Mouse (Mus musculus) R1 (cell line): Measurements from ENCODE around the gene Psmb5.
A peak's percentile ranks its signal among the peaks of the same experiment; 100 is the strongest.

ENCODE experiments used
- DNase-seq: peaks from one replicate; pipeline ENCODE4 v3.0.0-alpha.2; 2018; ENCODE audit warnings: low read depth, low spot score

Gene Psmb5

GRCm38 (mm10) chr14:54617897-54618365, at the start of gene Psmb5:
Psmb5 (minus strand) TSS chr14:54618022.
- DNase-seq = peak; percentile 95

GRCm38 (mm10) chr14:54664477-54665222, 46.8 kb upstream of the Psmb5 start:
- DNase-seq = no peak

- DNase-seq = peak; percentile 66
These were observed 42.2 kb upstream of the Psmb5 start for GRCm38 (mm10) chr14:54660009-54660408.

GRCm38 (mm10) chr14:54653496-54653895, 35.7 kb upstream of the Psmb5 start:
- peak; percentile 93 for DNase-seq

- DNase-seq = peak; percentile 33
These were observed 35.0 kb upstream of the Psmb5 start for GRCm38 (mm10) chr14:54652787-54653186.

GRCm38 (mm10) chr14:54651556-54651955, 33.7 kb upstream of the Psmb5 start:
- DNase-seq = peak; percentile 18

GRCm38 (mm10) chr14:54650621-54651454, 33.0 kb upstream of the Psmb5 start:
- peak; percentile 96 for DNase-seq

GRCm38 (mm10) chr14:54647900-54648299, 30.1 kb upstream of the Psmb5 start:
- DNase-seq = no peak

- DNase-seq = no peak
These were observed 29.2 kb upstream of the Psmb5 start for GRCm38 (mm10) chr14:54646898-54647636.

- DNase-seq = no peak
These were observed 28.6 kb upstream of the Psmb5 start for GRCm38 (mm10) chr14:54646455-54646854.

- peak; percentile 39 for DNase-seq
These were observed 26.5 kb upstream of the Psmb5 start for GRCm38 (mm10) chr14:54644294-54644693.

- no peak for DNase-seq
These were observed 25.2 kb upstream of the Psmb5 start for GRCm38 (mm10) chr14:54643011-54643410.

GRCm38 (mm10) chr14:54642224-54642944, 24.6 kb upstream of the Psmb5 start:
- no peak for DNase-seq

- peak; percentile 89 for DNase-seq
These were observed 23.6 kb upstream of the Psmb5 start, which contains the start of gene Cdh24 for GRCm38 (mm10) chr14:54641305-54641969. Cdh24 (minus strand) TSS chr14:54641364.

GRCm38 (mm10) chr14:54640946-54641304, 23.1 kb upstream of the Psmb5 start, which contains the start of gene Gm17606:
Gm17606 (plus strand) TSS chr14:54640952.
- DNase-seq = no peak

- no peak for DNase-seq
These were observed 22.3 kb upstream of the Psmb5 start for GRCm38 (mm10) chr14:54640121-54640520.

- DNase-seq = no peak
These were observed 20.4 kb upstream of the Psmb5 start for GRCm38 (mm10) chr14:54638210-54638609.

- DNase-seq = peak; percentile 75
These were observed 19.1 kb upstream of the Psmb5 start for GRCm38 (mm10) chr14:54636954-54637353.

- no peak for DNase-seq
These were observed 16.4 kb upstream of the Psmb5 start for GRCm38 (mm10) chr14:54634182-54634581.

- peak; percentile 61 for DNase-seq
These were observed 14.4 kb upstream of the Psmb5 start for GRCm38 (mm10) chr14:54632252-54632651.

- no peak for DNase-seq
These were observed 13.4 kb upstream of the Psmb5 start for GRCm38 (mm10) chr14:54631240-54631599.
